Mouse (Mus musculus): ENCODE results near the gene Cd36. TPM values are rescaled to one million over a fixed set of nuclear protein-coding genes. Genes with fewer than 3 reads are reported as not detected.

Gene Cd36
- polyA plus RNA-seq, 1 experiment from 2014 or later, result 25.0 TPM

GRCm38 (mm10) chr5:17843316-17843715 lies 45.3 kb downstream of the Cd36 start:
- Histone ChIP-seq H3K9ac (ENCODE audit: low read depth, low read length) (no peak overlapping the region), H3K36me3 (ENCODE audit: insufficient read depth, low read length) (no peaks in the 10 kb centered on the region), H3K27ac (no peak overlapping the region), H3K4me2 (ENCODE audit: low read length) (no peak overlapping the region), H3K4me1 (replicated peaks; ENCODE audit: insufficient read depth, low read length) (no peaks in the 10 kb centered on the region), H3K9me3 (replicated peaks; ENCODE audit: low read length) (no peaks in the 10 kb centered on the region), H3K27me3 (ENCODE audit: insufficient read depth, low read length) (no peaks in the 10 kb centered on the region), H3K4me3 (replicated peaks; ENCODE audit: low read depth, low read length) (no peak overlapping the region)
- ATAC-seq (replicated peaks; ENCODE audit: low FRiP score, low read depth) (no peak), DNase-seq (ENCODE audit: low spot score) (peak; percentile 46)
- TF ChIP-seq CTCF (IDR thresholded peaks at IDR 0.05; ENCODE audit: low read depth), result no peak
- WGBS, result 49% methylated on average over 5 of the region's 5 CpGs

- no peak overlapping the region for H3K27ac ChIP-seq
- no peak for DNase-seq (ENCODE audit: low spot score)
- H3K4me2 ChIP-seq (ENCODE audit: low read length), result no peak overlapping the region
- H3K27me3 ChIP-seq (ENCODE audit: insufficient read depth, low read length), result no peaks in the 10 kb centered on the region
- ATAC-seq (replicated peaks; ENCODE audit: low FRiP score, low read depth), result no peak
- no peaks in the 10 kb centered on the region for H3K4me1 ChIP-seq (replicated peaks; ENCODE audit: insufficient read depth, low read length)
- H3K4me3 ChIP-seq (replicated peaks; ENCODE audit: low read depth, low read length), result no peak overlapping the region
- 88% methylated on average over 7 of the region's 7 CpGs for WGBS
- H3K9me3 ChIP-seq (replicated peaks; ENCODE audit: low read length), result no peaks in the 10 kb centered on the region
- H3K9ac ChIP-seq (ENCODE audit: low read depth, low read length), result no peak overlapping the region
- TF ChIP-seq CTCF (IDR thresholded peaks at IDR 0.05; ENCODE audit: low read depth), result no peak
- H3K36me3 ChIP-seq (ENCODE audit: insufficient read depth, low read length), result no peaks in the 10 kb centered on the region
Observed at GRCm38 (mm10) chr5:17842111-17842729, 46.4 kb downstream of the Cd36 start.

- Histone ChIP-seq H3K9ac (ENCODE audit: low read depth, low read length) (no peak overlapping the region), H3K9me3 (replicated peaks; ENCODE audit: low read length) (no peaks in the 10 kb centered on the region), H3K27me3 (ENCODE audit: insufficient read depth, low read length) (no peaks in the 10 kb centered on the region), H3K4me2 (ENCODE audit: low read length) (no peak overlapping the region), H3K4me1 (replicated peaks; ENCODE audit: insufficient read depth, low read length) (no peaks in the 10 kb centered on the region), H3K36me3 (ENCODE audit: insufficient read depth, low read length) (no peaks in the 10 kb centered on the region), H3K4me3 (replicated peaks; ENCODE audit: low read depth, low read length) (no peak overlapping the region), H3K27ac (no peak overlapping the region)
- DNase-seq (ENCODE audit: low spot score) (peak; percentile 35), ATAC-seq (replicated peaks; ENCODE audit: low FRiP score, low read depth) (no peak)
- TF ChIP-seq CTCF (IDR thresholded peaks at IDR 0.05; ENCODE audit: low read depth), result no peak
- WGBS, result 45% methylated on average over 2 of the region's 2 CpGs
Observed at GRCm38 (mm10) chr5:17839549-17839948, 49.1 kb downstream of the Cd36 start.

GRCm38 (mm10) chr5:17836408-17836807 lies 52.2 kb downstream of the Cd36 start:
- TF ChIP-seq CTCF (IDR thresholded peaks at IDR 0.05; ENCODE audit: low read depth), result no peak
- Histone ChIP-seq H3K27me3 (ENCODE audit: insufficient read depth, low read length) (no peaks in the 10 kb centered on the region), H3K4me1 (replicated peaks; ENCODE audit: insufficient read depth, low read length) (no peaks in the 10 kb centered on the region), H3K4me2 (ENCODE audit: low read length) (no peak overlapping the region), H3K9me3 (replicated peaks; ENCODE audit: low read length) (no peaks in the 10 kb centered on the region), H3K9ac (ENCODE audit: low read depth, low read length) (no peak overlapping the region), H3K27ac (no peak overlapping the region), H3K36me3 (ENCODE audit: insufficient read depth, low read length) (no peaks in the 10 kb centered on the region), H3K4me3 (replicated peaks; ENCODE audit: low read depth, low read length) (no peak overlapping the region)
- WGBS, result 63% methylated on average over 4 of the region's 4 CpGs
- ATAC-seq (replicated peaks; ENCODE audit: low FRiP score, low read depth) (no peak), DNase-seq (ENCODE audit: low spot score) (no peak)

- DNase-seq (ENCODE audit: low spot score) (peak; percentile 44), ATAC-seq (replicated peaks; ENCODE audit: low FRiP score, low read depth) (no peak)
- Histone ChIP-seq H3K36me3 (ENCODE audit: insufficient read depth, low read length) (no peaks in the 10 kb centered on the region), H3K27me3 (ENCODE audit: insufficient read depth, low read length) (no peaks in the 10 kb centered on the region), H3K4me3 (replicated peaks; ENCODE audit: low read depth, low read length) (no peak overlapping the region), H3K9ac (ENCODE audit: low read depth, low read length) (no peak overlapping the region), H3K4me1 (replicated peaks; ENCODE audit: insufficient read depth, low read length) (no peaks in the 10 kb centered on the region), H3K9me3 (replicated peaks; ENCODE audit: low read length) (no peaks in the 10 kb centered on the region), H3K4me2 (ENCODE audit: low read length) (no peak overlapping the region), H3K27ac (no peak overlapping the region)
- TF ChIP-seq CTCF (IDR thresholded peaks at IDR 0.05; ENCODE audit: low read depth), result no peak
- 22% methylated on average over 4 of the region's 4 CpGs for WGBS
Observed at GRCm38 (mm10) chr5:17835302-17836097, 53.1 kb downstream of the Cd36 start.

GRCm38 (mm10) chr5:17833797-17834196 lies 54.8 kb downstream of the Cd36 start:
- Histone ChIP-seq H3K27me3 (ENCODE audit: insufficient read depth, low read length) (no peaks in the 10 kb centered on the region), H3K4me3 (replicated peaks; ENCODE audit: low read depth, low read length) (no peak overlapping the region), H3K4me1 (replicated peaks; ENCODE audit: insufficient read depth, low read length) (no peaks in the 10 kb centered on the region), H3K9me3 (replicated peaks; ENCODE audit: low read length) (no peaks in the 10 kb centered on the region), H3K36me3 (ENCODE audit: insufficient read depth, low read length) (no peaks in the 10 kb centered on the region), H3K27ac (no peak overlapping the region), H3K9ac (ENCODE audit: low read depth, low read length) (no peak overlapping the region), H3K4me2 (ENCODE audit: low read length) (no peak overlapping the region)
- 84% methylated on average over 1 of the region's 1 CpGs for WGBS
- DNase-seq (ENCODE audit: low spot score) (no peak), ATAC-seq (replicated peaks; ENCODE audit: low FRiP score, low read depth) (no peak)
- TF ChIP-seq CTCF (IDR thresholded peaks at IDR 0.05; ENCODE audit: low read depth), result no peak
